Comparison of ENCODE assay signal across 9 mouse cellular contexts in genomic region chr14:24618226-24619038, GRCm38 (mm10).
DNase-seq lines count a peak whose midpoint lies in the region; ATAC-seq and TF ChIP-seq lines count a peak whose summit lies in the region.
"Had no signal": no experiment of that assay in that cellular context is flagged by ENCODE, and none has a peak within 500 bp of the region (broad histone marks: within the 10 kb centered on the region; RNA-seq: fewer than 3 reads in every experiment).

No protein-coding gene starts in this region.

- H3K9ac ChIP-seq in heart, embryonic 15.5 days, result no peak overlapping the region
- peak overlapping the region; percentile 53 for H3K9ac ChIP-seq in hindbrain, embryonic 11.5 days (ENCODE audit: low read depth, low read length)

- no peak for DNase-seq in heart, adult 11 months
- peak; percentile 69 for DNase-seq in brain, embryonic 18.5 days (ENCODE audit: low read depth, low spot score)
- DNase-seq in hindbrain, embryonic 11.5 days (ENCODE audit: low spot score), result peak; percentile 61
- peak; percentile 37 for DNase-seq in neural tube, embryonic 10.5 days (ENCODE audit: extremely low spot score, low spot score)
- DNase-seq in spleen, postnatal 4 days (ENCODE audit: low spot score in 2 of 2), result no peak
- DNase-seq in T-cell, adult 2 months (ENCODE audit: low spot score), result no peak
- no peak for DNase-seq in cerebellum, adult 2 months

- no peak for TF ChIP-seq CTCF in cerebellum, adult 2 months (IDR thresholded peaks at IDR 0.05; ENCODE audit: borderline replicate concordance, insufficient read depth, low read depth, low read length)

- H3K27me3 ChIP-seq in heart, embryonic 15.5 days, result no peaks in the 10 kb centered on the region
- no peaks in the 10 kb centered on the region for H3K27me3 ChIP-seq in hindbrain, embryonic 11.5 days (ENCODE audit: control insufficient read depth, insufficient read depth, low read length)
- H3K27me3 ChIP-seq in cerebellum, adult 2 months (ENCODE audit: control insufficient read depth, insufficient read depth, low read length), result no peaks in the 10 kb centered on the region

- no peak for TF ChIP-seq POLR2A in cerebellum, adult 2 months (IDR thresholded peaks at IDR 0.05; ENCODE audit: borderline replicate concordance, insufficient read depth, low read length)

- 30% methylated on average over 16 of the region's 16 CpGs for WGBS in heart, embryonic 15.5 days
- 33% methylated on average over 15 of the region's 16 CpGs for WGBS in hindbrain, embryonic 11.5 days
- WGBS in cerebellum, adult 2 months, result 77% methylated on average over 16 of the region's 16 CpGs

- no peaks in the 10 kb centered on the region for H3K36me3 ChIP-seq in heart, embryonic 15.5 days
- no peaks in the 10 kb centered on the region for H3K36me3 ChIP-seq in hindbrain, embryonic 11.5 days (ENCODE audit: control insufficient read depth, insufficient read depth, low read length)

- no peak overlapping the region for H3K4me2 ChIP-seq in heart, embryonic 15.5 days
- H3K4me2 ChIP-seq in hindbrain, embryonic 11.5 days (replicated peaks; ENCODE audit: low read depth, low read length), result 0 out of 2 replicates have a peak overlapping the region, but pooled peaks have one; percentile 20

- H3K4me1 ChIP-seq in heart, embryonic 15.5 days (replicated peaks), result peaks cover 14% of the 10 kb centered on the region
- peaks cover 16% of the 10 kb centered on the region for H3K4me1 ChIP-seq in hindbrain, embryonic 11.5 days (replicated peaks; ENCODE audit: control insufficient read depth, insufficient read depth, low read length)
- H3K4me1 ChIP-seq in cerebellum, adult 2 months (ENCODE audit: control insufficient read depth, insufficient read depth, low read length), result peaks cover 10% of the 10 kb centered on the region

- no peak overlapping the region for H3K4me3 ChIP-seq in heart, embryonic 15.5 days
- H3K4me3 ChIP-seq in hindbrain, embryonic 11.5 days (ENCODE audit: low read depth, low read length), result no peak overlapping the region
- no peak overlapping the region for H3K4me3 ChIP-seq in cerebellum, adult 2 months (replicated peaks; ENCODE audit: insufficient read depth, low read depth, low read length)

- H3K27ac ChIP-seq in heart, embryonic 15.5 days, result no peak overlapping the region
- peak overlapping the region; percentile 99 for H3K27ac ChIP-seq in hindbrain, embryonic 11.5 days (ENCODE audit: low read depth, low read length)
- H3K27ac ChIP-seq in cerebellum, adult 2 months (ENCODE audit: insufficient read depth, low read length), result no peak overlapping the region

- ATAC-seq in heart, embryonic 15.5 days (replicated peaks; ENCODE audit: insufficient number of reproducible peaks, insufficient read depth, low FRiP score, low read depth), result 0 out of 2 replicates have a peak, but pooled peaks have one; percentile 50
- ATAC-seq in hindbrain, embryonic 11.5 days (ENCODE audit: low FRiP score), result peak; percentile 58
- ATAC-seq: CD4-positive, CD25-positive, alpha-beta regulatory T cell, adult 4 months had no signal

- H3K9me3 ChIP-seq in heart, embryonic 15.5 days (replicated peaks), result no peaks in the 10 kb centered on the region
- no peaks in the 10 kb centered on the region for H3K9me3 ChIP-seq in hindbrain, embryonic 11.5 days (ENCODE audit: control insufficient read depth, low read length)

Comparison
In these comparisons a context has a peak if more than half of its experiments do, and no peak if none do; other contexts are left out.
1. DNase-seq: peak in brain, embryonic 18.5 days (single experiment), hindbrain, embryonic 11.5 days (single experiment) and neural tube, embryonic 10.5 days (single experiment); none in heart, adult 11 months (single experiment), spleen, postnatal 4 days (0 of 2), T-cell, adult 2 months (single experiment) and cerebellum, adult 2 months (0 of 2).